Mouse (Mus musculus): ENCODE measurements around the gene Cfap43.
A peak's percentile ranks its signal among the peaks of the same experiment; 100 is the strongest.
"Not testable (repeated sequence)": the region's sequence is repeated elsewhere in the genome, so short reads cannot be mapped to it uniquely, and the experiment has no call there.

The Cfap43 gene

DNA sequence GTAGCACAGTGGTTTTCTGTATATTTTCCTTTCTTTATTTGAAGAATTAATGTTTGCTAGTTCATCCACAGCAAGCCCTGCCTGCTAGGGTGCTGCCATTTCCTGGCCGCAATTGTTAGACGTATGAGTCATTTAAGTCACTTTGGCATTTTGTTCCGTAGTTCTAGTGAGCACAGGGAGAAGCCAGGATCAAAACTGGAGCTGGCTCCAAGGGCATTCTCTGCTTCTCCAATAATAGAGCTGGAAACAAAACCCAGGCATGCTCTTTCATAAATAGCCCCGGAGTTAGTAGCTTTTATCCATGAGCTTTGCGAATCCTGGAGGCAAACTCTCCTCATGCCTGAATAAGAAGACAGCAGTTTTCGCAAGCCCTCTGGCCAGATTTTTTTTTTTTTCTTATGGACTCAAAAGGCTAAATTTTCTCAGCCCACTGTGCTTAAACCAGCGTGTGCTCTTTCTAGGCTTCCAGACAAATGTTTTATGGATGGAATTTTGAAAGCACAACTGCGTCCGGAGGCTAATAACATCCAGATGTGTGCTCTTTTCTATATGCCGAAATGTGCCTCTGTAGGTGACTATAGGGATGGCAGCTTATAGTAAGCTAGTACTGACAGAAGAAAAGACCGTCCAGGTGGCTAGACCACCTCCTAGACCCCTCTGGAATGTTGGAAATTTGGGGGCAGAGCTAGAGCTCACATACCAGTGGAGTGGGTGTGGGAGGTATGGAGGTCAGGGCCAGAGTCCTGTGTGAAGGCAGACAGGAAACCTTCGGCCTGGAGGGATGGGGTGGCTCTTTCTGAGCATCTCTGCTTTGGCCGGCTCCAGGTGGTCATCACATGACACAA lies 64.9 kb downstream of the Cfap43 start:
- DNase-seq (ENCODE audit: low read depth, low spot score) = peak; percentile 21

DNA sequence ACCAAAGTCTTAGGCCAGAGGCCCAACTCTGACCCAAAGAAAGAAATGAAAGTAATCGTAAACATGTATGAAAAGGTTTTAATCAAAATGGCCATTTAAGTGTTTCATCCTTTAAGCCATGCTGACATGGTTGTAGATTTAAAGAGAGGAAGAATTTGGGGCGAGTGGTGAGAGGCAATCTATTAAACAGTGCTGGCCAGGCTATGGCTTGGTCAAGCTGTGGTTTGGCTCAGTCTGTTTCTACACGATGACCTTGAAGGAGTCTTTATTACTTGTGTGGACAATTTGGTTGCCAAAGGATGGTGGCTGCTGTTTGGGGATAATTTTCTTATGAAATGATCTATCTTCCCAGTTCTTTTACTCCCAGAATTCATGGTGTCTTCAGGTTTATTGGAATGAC lies 66.0 kb downstream of the Cfap43 start:
- no peak for DNase-seq (ENCODE audit: low read depth, low spot score)

DNA sequence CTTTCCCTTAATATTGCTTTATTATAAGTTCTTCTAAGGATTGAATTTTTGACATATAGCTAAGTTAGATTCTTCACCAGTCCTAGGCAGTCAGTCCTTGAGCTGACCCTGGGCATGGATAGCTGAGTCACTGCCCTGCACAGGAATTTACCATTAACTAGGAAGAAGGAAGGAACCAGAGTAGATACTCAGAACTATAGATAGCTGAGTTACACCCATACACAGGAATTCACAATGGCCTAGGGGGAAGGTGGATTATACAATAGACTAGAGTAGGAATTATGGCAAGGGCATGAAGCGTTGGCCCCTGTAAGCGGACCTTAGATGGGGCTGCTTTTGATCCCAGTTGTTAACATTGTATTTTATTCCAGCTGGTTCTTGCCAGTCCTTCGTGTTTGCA lies 67.0 kb downstream of the Cfap43 start:
- not testable (repeated sequence) for DNase-seq (ENCODE audit: low read depth, low spot score)

DNA sequence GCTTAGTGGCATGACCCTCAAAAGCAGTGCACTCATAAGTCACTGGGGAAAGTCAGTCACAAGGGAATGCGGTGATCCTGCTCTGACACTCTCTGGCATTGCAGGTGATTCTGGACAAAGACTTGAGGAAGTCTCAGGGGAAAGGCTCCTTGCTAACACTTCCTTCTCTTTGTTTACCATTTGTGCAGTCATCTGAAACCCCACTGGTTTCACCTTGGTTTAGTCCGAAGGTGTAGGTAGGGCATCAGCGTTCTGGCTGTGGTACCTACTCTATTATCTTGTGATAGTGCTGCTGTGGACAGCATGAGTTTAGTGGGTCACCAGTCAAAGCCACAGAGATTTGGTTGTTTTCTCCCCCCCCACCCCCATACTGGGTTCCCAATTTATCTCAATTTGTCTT lies 69.4 kb downstream of the Cfap43 start:
- no peak for DNase-seq (ENCODE audit: low read depth, low spot score)

DNA sequence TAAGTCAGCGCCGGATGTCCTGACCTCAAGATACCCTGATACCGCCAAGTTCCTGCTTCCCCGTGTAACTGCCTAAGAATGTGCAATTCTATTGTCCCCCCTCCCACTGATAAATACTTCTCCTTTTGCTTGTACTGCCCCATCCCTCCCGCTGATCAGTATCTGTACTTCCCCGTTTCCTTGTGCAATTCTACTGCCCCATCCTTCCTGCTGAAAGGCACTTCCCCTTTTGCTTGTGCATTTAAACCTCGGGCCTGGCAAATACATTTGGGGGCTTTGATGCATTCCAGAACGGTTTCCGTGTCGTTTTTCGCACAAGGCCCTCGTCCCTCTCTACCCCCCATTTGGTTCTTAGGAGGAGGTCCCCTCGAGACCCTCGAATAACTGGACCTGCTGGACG lies 77.9 kb downstream of the Cfap43 start:
- DNase-seq (ENCODE audit: low read depth, low spot score) = not testable (repeated sequence)

DNA sequence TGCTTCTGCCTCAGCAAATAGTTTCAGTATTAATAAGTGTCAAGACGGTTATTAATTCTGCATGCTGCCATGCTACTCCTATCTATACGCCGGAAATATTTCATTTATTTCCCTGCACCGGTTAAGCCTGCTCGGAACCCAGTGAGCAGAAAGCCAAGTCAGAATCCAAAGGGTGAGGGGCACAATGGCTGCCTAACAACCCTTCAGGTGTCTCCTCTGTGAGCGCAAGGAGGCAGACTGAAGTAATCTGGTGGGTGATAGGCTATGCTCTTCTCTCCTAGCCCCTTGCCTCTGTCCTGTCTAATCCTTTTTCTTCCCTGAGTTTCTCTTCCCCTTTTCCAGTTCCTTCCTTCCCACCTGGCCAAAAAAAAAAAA lies 81.6 kb downstream of the Cfap43 start:
- DNase-seq (ENCODE audit: low read depth, low spot score) = no peak

DNA sequence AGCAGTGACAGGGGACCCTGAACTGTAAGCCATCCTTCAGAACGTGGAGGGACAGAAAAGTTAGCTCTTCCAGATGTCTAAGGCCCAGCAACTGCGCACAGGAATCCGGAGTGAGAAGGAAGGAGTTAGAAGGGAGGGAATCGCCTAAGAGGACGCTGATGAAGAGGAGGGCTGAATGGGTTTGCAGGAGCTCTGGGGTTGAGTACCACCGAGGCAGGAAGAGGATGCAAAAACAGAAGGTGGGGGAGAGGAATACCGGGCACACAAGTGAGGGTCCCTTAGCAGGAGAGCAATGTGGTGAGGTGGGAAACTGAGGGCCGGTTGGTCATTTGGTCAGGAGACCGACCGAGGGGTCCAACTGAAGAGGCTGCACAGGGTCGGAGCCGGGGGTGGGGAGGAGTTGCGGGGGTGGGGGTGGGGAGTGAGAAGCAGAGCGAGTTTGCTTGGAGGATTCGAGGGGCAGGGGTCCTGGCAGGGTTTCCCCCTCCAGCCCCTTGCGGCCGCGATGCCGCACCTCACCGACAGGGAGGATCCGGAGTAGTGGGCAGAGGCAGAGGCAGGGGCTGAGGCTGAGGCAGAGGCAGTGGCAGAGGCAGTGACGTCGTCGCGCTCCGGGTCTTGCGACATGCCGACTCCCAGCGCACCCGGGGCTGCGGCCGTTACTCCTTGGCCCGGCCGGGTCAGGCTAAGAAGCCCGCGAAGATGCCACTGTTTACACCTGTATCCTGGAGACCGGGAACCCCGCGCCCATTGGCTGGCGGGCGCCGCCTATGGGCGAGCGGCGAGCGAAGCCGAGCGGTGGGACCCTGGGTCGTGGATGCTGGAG lies 82.2 kb downstream of the Cfap43 start:
- peak; percentile 75 for DNase-seq (ENCODE audit: low read depth, low spot score)

DNA sequence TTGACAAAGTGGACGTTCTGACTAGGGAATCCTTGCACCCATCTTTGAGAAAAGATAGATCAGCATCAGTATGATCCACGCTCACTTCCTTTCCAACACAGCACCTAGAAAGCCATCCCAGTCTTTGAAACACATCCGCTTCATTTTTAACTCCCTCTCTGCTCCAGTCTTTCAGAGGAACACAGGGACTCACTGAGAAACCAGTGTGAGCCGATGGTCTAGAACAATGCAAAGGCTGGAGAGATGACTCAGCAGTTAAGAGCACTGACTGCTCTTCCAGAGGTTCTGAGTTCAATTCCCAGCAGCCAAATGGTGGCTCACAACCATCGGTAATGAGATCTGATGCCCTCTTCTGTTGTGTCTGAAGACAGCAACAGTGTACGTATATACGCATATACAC lies 83.3 kb downstream of the Cfap43 start:
- DNase-seq (ENCODE audit: low read depth, low spot score) = no peak

DNA sequence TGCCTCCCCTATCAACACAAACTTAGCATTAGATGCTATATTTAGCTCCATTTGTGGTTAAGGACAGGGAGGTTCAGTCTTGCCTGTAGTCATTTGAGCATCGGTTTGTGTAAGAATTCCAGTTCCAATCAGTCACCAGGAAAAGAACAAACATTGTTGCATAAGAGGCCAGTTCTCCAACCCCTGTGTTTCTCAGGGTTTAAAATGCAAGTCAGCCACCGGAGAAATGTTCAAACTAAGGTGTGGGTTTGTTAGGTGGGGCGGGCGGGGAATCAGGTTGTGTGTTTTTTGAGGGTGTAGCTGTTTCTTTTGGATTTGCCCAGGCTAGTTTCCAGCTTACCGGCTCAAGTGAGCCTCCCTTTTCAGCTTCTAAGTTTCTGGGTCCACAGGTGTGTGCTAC lies 84.5 kb downstream of the Cfap43 start:
- DNase-seq (ENCODE audit: low read depth, low spot score) = no peak

DNA sequence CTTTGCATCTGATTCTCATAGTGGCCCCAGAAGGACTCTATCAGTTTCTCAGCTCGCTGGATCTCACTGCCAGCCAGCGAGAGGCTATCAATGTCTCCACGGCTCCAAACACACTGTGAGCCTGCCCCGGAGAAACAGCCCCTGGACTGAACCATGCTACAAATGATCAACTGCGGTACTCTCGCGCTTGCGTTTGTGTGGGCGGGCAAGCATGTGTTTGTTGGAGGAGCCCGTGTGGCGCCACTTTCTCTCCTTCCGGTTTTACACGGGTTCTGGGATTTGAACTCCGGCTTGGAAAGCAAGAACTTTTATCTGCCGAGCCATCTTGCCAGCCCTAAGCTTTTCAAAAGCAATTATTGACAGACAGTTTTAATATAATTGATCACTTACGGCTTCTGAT lies 86.8 kb downstream of the Cfap43 start:
- no peak for DNase-seq (ENCODE audit: low read depth, low spot score)

DNA sequence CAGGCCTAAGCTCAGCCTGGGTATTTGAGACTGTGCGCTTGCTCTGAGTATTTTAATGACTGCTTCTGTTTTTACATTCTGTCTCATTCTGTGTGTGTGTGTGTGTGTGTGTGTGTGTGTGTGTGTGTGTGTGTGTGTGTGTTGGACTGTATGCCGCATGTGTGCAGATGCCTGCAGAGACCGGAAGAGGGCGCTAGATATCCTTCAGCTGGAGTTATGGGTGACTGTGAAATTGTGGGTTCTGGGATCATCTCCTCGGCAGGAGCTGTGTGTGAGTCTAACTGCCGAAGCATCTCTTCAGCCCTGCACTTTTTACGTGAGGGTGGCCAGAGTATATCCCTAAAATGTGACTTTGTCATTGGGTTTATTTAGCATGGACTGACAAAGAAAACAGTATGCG lies 88.0 kb downstream of the Cfap43 start:
- DNase-seq (ENCODE audit: low read depth, low spot score) = no peak

DNA sequence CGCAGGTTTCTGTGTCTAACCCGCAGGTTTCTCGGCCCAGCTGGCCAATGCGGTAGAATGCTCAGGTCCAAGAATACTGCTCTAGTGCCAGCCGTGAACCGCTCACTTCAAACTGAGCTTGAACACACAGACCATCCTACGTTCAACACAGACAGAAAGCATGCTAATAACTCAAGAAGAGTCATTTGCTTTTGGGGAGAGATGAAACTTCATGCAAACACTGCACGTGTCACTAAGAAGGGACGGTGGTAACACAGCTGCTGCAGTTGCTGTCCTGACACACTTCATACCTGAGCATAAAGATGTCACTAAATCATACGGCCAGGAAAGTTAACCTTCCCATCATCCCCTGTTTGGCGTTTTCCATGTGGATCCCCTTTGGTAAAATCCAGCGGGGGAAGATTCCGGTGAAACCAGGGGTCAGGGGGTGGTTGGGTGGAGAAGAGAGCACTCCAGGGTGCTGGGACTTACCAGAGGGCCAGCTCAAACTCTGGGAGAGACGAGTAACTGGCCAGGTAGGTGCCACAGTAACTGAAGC lies 89.1 kb downstream of the Cfap43 start:
- DNase-seq (ENCODE audit: low read depth, low spot score) = no peak

DNA sequence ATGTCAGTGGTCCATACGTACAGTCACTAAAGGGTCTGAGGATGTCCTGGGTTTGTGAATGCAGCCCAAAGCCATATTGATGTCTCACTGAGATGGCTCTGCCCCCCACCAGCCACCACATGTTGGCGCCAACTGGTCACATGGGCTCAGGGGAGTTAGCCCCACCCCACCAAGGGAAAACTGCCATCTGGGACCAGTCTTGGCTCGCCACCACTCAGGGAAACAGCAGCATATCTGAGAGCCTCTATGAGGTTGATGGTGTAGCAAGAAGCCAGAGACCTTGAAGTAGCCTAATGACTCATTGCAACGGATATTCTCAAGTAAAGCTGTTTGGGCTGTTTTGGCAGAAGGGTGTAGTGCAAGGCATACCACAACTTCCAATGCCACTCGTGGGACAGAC lies 95.1 kb downstream of the Cfap43 start:
- no peak for DNase-seq (ENCODE audit: low read depth, low spot score)

DNA sequence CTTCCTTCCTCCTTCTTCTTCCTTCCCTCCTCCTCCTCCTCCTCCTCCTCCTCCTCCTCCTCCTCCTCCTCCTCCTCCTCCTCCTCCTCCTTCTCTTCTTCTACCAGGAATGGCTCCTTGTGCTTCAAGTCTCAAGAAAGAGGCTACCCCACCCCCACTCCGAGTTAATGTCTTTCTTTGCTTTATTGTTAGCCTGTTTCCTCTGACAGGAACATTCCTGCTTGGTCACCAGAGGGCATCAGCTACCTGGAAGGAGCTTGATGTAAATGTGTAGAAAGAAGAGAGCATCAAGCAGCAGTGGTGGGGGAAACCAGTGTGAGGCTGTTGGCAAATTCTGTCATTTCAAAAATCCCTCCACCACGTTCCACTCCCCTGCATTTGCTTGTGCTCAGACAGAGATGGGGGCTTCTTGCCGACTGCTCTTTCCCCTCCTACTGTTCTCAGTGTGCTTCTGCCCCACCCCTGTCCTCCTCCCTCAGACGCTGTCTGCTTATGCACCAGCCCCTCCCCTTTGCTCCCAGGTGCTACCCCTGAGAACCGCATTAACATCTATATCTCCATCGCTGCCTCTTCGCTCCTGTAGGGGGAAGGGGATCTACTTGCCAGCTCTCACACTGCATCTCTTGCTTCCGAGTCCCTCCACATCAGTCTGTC lies 96.8 kb downstream of the Cfap43 start:
- peak; percentile 28 for DNase-seq (ENCODE audit: low read depth, low spot score)

DNA sequence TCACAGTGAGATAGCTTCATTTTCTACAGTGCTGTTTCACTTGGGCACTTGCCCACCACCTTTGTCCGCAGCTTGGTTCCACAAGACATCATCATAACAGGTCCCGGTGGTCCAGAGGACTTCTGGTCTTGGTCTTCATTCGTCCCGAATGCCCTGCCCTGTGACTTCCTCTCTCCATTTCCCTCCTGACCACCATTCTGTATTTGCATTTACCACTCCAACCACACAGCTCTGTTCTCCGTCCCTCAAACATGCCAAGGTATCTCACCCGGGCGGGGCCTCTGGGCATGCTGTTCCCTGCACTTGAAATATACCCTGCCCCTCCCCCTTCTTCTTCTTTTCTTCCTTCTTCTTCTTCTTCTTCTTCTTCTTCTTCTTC lies 97.6 kb downstream of the Cfap43 start:
- peak; percentile 22 for DNase-seq (ENCODE audit: low read depth, low spot score)

DNA sequence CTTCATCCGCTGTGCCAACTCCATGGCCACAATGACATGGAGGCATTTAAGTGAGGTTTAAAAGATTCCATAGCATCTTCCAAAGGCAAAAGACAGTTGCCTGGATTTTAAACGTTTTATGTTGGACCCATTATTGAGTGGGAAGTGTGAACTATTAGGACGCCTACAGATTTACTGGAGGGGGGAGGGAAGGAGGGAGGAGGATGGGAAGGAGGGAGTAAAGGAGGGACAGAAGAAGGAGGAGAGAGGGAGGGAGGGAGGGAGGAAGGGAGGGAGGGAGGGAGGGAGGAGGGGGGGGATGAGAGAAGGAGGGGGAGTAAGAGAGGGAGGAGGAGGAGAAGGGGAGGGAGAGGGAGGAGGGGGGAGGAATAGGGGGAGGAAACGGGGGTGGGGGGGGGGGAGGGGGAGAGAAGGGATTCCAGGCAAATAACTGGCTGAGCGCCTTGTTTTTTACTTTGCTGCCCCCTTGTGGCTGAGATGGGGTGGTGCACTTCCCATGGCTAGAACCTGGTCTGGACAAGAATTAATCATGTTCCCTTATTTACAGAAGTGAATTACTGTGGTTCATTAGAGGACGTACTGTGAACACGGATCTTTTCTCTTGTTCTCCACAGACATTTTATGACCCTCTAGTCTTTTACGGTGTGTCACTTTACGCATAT lies 98.1 kb downstream of the Cfap43 start:
- DNase-seq (ENCODE audit: low read depth, low spot score) = peak; percentile 80

DNA sequence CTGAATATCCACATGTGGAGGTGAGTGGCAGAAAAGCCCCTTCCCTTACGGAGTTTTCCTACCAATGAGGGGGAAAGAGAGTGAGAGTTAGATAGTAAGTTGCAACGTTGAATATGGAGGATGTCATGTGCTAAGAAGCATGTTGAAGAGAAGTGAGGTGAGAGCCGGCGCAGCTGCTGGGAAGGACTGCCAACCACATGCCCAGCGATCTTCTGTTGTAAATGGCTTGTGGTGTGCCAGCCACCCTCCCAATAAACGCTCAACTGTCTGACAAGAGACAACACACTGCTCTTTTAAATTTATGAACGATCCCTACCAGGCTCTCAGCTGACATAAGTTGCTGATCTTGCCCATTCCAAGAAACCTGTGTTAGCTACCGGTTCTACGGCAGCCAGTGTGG lies 101.4 kb downstream of the Cfap43 start:
- DNase-seq (ENCODE audit: low read depth, low spot score) = no peak

DNA sequence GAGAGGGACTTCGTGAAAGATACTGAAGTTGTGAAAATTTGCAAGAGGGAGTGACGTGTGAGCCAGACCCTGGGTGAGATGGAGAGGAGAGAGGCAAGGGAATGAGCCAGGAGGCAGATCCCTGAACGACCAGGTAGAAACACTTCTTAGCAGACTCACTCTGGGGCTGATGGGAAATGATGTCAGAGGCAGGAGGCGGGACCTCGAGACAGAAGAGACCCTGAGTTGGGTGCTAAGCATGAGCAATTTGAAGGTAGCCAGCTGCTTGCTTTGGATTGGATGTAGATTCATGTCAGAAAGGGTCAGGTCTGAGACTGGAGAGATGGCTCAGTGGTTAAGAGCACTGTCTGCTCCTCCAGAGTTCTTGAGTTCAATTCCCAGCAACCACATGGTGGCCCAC lies 104.4 kb downstream of the Cfap43 start:
- no peak for DNase-seq (ENCODE audit: low read depth, low spot score)

DNA sequence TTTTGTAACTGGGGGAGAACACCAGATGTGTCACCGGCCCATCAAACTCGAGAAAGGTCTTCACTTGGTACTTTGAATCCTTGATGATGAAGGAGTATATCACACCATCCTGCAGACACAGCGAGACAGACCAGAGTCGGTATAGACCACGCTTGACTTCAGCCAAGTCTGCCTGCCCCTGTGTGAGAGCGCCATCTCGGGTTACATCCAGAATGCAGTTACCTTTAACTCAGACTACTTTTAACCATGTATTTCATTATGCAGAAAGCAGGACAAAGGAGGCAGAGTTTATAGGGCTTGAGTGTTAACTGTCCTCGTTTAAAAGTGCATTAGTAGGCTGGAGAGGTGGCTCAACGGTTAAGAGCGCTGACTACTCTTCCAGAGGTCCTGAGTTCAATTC lies 107.0 kb downstream of the Cfap43 start:
- DNase-seq (ENCODE audit: low read depth, low spot score) = no peak

DNA sequence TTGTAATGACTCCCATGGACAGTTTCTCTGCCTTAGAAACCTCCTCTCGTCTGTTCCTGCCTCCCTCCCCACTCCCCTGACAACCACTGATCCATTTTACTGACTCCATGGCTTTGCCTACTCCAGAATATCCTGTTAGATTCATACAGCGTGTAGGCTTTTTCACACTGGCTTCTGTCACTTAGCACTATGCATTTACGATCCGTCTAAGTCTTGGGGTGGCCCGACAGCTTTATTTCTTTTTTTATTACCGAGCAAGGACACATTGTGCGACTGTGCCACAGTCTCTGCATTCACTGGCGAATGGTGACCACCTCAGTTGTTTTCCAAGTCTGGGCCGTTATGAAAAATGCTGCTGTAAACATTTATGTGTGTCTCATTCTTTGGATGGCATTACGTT lies 120.5 kb downstream of the Cfap43 start:
- DNase-seq (ENCODE audit: low read depth, low spot score) = no peak

DNA sequence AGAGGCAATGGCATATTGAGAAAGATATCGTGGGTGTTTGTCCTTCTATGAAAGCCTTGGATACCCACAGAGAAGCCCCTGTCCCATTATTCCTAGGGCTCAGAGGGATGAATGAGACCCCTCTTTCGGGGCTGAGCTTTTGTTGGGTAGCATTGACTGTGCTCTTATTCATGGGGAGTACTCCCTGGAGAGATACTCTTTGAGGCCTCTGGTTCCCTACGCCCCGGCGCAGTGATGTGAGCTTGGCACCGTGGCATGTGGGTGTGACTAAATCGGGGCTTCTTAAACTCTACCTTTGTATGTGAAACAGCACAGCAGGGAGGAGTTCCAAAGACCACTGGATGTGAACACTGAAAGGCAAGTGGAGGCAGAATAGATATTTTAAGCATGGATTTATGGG lies 122.4 kb downstream of the Cfap43 start:
- no peak for DNase-seq (ENCODE audit: low read depth, low spot score)

All from CD4-positive, CD25-positive, alpha-beta regulatory T cell, adult 2 months (primary cell).